Mouse (Mus musculus): Measurements from ENCODE around the gene Vmn2r61. TPM values are rescaled to one million over a fixed set of nuclear protein-coding genes. Genes with fewer than 3 reads are reported as not detected.

The Vmn2r61 gene
- not detected in 2 replicates for polyA plus RNA-seq (2012; rRNA removed)

- Histone ChIP-seq H3K4me1 (ENCODE audit: control insufficient read depth, insufficient read depth, low read length) (no peaks in the 10 kb centered on the region), H3K4me3 (ENCODE audit: insufficient read depth, low read depth, low read length) (no peak within 1 kb of the TSS), H3K27ac (ENCODE audit: insufficient read depth, low read depth, low read length) (no peak within 1 kb of the TSS), H3K27me3 (replicated peaks; ENCODE audit: control insufficient read depth, insufficient read depth, low read length) (no peaks in the 10 kb centered on the region), H3K36me3 (ENCODE audit: control insufficient read depth, insufficient read depth, low read length) (no peaks in the 10 kb centered on the region)
- DNase-seq: no peak
- TF ChIP-seq CTCF (conservative IDR thresholded peaks at IDR 0.05; ENCODE audit: insufficient read depth, insufficient read length, low read depth, low read length): no peak
- no peak for TF ChIP-seq POLR2A (IDR thresholded peaks at IDR 0.05; ENCODE audit: low read depth, low read length)
- 90% methylated on average over 1 of the region's 1 CpGs for WGBS
Measured at GRCm38 (mm10) chr7:42259753-42260152, at the start of gene Vmn2r61. Gene Vmn2r61, plus strand, starts transcription at chr7:42260053.

Other genes with a start within 250 kb of the Vmn2r61 start
- not detected in 2 replicates for gene Vmn2r59, start 201.0 kb upstream of the Vmn2r61 start, polyA plus RNA-seq (2012; rRNA removed)
- gene Vmn2r60, start 152.3 kb upstream of the Vmn2r61 start, polyA plus RNA-seq (2012; rRNA removed): not detected in 2 replicates
- gene 4933421I07Rik, start 188.1 kb downstream of the Vmn2r61 start, polyA plus RNA-seq (2012; rRNA removed): not detected in 2 replicates
- 3.3 and 5.0 TPM in 2 replicates for gene Zfp141, start 245.7 kb downstream of the Vmn2r61 start, polyA plus RNA-seq (2012; rRNA removed)